Mouse (Mus musculus): Measurements from ENCODE around the gene Fgd2.

Fgd2 gene

GRCm38 (mm10) chr17:29422912-29423504 is 62.3 kb downstream of the Fgd2 start:
- DNase-seq (ENCODE audit: low spot score in 2 of 2), result no peak

DNA sequence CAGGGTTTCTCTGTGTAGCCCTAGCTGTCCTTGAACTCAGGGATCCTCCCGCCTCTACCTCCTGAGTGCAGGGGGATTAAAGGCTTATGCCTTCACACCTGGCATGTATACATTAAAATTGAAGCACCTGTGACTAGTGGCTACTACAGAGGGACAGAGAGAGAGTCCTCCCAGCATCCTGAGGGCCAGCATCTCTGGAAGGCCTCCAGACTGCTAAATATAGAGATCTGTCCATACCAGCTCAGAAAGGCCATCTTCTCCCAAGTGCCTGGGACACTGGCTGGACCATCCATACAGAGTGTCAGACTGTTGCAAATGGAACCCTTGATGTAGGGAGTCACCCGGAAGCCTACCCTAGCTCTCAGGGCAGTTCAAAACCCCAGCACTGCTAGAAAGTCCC is 63.3 kb downstream of the Fgd2 start:
- no peak for DNase-seq (ENCODE audit: low spot score in 2 of 2)

- DNase-seq (ENCODE audit: low spot score in 2 of 2), result no peak
These were observed 64.6 kb downstream of the Fgd2 start for GRCm38 (mm10) chr17:29425345-29425744.

DNA sequence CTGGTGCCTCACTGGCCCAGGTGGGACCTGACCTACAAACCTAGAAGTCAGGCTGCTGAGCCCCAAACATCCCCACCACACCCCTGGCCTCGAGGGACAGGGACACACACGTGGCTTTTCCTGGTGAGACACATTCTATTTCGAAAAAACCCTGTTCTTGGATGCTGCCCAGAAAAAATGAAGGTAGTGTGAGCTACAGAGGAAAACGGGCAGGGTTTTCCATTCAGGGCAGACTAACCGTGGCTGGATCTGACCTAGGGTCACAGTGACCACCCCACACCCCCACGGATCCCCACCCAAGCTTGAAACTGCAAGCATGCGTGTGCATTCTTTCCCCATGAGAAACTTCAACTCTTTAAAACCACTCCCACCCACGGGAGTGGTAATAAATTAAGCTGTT is 67.5 kb downstream of the Fgd2 start:
- DNase-seq (ENCODE audit: low spot score in 2 of 2), result no peak

DNA sequence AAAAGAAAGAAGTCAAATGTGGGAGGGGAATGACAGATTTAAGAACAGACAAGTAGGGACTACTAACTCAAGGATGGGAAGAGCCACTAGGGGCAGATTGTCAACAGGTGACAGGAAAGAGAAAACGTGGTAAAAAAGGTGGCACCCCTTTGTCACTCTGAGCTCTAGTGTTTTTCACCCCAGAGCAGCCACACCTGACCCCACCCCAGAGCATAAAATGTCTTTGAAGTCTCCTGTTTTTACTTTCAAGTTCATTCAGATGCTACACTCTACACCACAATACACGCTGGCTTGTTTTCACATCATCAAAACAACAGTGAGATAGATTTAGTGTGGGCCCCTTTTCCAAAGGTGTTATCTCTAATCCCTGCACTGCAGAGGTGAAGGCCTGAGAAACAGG is 68.1 kb downstream of the Fgd2 start:
- DNase-seq (ENCODE audit: low spot score in 2 of 2), result no peak

Measured in spleen, postnatal 10 days (tissue).